Mouse (Mus musculus) layer of hippocampus, adult 8-10 months (tissue): ENCODE data around the gene Zfp598. TPM values are rescaled to one million over a fixed set of nuclear protein-coding genes. Genes with fewer than 3 reads are reported as not detected.
"Not testable (repeated sequence)": the region's sequence is repeated elsewhere in the genome, so short reads cannot be mapped to it uniquely, and the experiment has no call there.

Experiments
- DNase-seq, 2 experiments: peaks; one replicate each; pipeline ENCODE4 v3.0.0; 2022; ENCODE audit warnings: low spot score in 2 of 2
- total RNA-seq, 4 experiments: library from RNA; stranded (reverse); gene quantifications; 2 replicates each; pipeline ENCODE4 v1.2.4; 2022

Gene Zfp598
- total RNA-seq, 4 experiments from 2014 or later, result 36.8 to 41.6 (median 38.2) TPM

DNA sequence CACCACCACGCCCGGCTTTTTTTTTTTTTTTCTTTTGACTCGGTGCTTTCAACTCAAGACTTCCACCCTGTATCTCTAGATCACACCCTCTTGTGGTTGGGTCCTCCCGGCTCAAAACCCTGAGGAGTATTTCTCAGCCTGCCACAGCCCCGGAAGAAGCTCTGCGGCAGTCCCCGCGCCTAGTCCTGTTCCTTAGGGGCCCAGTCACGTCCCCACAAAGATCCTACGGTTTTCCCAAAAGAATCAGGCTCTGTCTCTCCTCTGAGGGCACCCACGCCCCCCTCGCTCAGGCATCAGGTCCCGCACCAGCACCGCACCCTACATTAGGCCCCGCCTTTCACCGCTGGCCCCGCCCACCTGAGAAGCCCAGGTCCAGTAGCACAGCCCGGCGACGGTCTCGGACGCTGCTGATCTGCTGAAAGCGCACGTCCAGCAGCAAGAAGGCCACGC, 17.7 kb downstream of the Zfp598 start:
- DNase-seq, result no peak

DNA sequence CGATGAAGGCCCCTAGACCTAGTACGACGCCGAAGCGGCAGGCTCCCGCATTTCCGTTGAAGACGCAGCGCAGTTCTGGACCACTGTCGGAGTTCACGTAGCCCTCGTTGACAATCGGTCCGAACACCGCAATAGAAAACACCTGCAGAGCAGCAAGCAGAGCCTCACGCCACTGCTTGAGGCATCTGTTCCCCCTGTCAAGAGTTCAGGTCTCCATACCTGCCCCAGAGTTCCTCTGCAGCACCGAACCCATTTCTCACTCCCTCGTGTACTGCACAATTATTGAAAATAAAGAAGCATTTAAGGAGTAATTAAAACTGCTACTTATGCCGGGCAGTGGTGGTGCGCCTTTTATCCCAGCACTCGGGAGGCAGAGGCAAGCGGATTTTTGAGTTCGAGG, 18.1 kb downstream of the Zfp598 start:
- DNase-seq, result no peak

DNA sequence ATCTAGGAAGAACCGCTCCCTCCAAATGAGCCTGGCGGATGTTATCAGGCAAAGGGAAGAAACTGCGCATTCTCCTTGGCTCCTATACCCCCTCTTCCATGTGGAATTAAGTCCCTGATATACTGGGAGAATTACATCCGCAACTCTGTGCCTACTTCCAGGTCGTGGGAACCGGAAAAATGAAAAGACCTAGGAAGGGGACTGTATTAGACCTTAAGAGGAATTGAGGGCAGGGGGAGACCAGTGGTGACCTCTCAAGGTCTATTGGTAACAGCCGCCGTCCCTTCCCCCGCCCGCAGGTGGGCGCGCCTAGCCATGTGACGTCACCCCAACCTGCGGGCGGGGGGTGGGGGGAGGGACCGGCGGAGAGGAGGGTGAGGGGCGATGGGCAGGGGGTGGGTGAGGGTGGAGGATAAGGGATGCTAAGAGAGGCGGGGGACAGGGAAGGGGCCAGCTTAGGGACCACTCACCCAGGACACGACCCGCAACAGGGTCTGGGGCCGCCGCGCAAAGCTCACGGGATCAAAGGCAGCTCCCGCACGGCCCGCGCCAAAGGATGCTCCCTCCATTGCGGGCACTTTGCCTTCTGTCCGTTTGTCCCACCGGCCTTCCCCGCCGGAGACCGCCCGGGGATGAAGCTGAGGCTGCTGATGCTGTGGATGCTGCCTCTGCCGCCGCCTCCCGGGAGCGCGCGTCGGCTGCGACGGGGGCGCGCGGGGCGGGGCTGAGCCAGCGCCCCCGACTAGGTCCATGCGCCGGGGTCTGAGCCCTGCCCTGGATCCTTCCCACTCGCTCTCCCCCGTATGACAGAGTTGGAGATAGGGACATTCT, 20.0 kb downstream of the Zfp598 start, which contains the start of gene Syngr3:
Gene Syngr3, minus strand, starts transcription at position 705 of the 831 bp plus-strand sequence.
- DNase-seq, result peak in 1 of 2 experiments; percentile 42

DNA sequence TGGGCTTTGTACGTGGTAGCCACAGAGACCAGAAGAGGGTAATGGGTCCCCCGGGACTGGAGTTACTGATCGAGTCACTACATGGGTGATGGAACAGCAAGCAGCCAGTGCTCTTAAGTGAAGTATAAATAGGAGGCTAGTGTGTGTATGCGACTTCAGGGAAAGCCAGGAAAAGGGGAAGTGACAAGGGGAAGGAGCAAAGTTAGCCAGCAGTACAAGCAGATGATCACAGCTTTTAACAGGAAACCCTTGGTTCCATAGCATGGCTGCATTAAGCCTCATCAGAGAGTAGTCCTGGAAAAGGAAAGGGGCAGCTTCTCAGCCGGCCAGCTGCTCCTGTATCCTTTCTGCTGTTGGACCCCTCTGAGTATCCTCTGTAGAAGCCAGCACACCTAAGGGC, 22.9 kb downstream of the Zfp598 start:
- no peak for DNase-seq

DNA sequence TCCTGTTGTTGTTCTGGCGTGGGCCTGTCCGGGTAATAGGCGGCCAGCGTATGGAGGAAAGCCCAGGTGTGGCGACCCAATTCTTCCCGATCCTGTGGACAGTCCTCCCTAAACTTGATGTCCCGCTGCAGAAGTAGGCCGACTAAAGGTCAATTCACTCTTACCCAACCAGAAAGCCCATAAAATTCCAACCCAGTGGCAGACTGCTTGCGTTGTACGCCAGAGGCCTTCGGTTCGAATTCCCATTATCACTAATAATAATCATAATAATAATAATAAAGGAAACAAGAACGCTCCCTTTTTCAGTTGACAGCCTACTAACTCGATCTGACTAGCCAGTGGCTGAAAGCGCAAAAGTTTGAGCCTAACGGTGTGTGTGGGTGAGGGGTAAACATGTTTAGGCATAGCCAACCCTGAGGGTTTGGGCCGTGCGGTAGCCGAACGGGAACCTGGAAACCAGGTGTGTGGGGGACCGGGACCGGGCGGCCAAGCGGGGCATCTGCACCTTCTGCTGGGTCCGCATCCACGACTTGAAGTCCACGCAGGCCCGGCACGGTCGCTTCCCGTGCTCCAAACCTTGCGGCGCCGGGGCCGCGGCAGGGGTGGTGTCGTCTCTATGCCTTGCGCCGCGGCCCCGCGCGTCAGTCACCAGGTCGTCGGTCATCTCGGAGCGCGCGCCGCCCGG, 26.0 kb downstream of the Zfp598 start:
- no peak for DNase-seq

DNA sequence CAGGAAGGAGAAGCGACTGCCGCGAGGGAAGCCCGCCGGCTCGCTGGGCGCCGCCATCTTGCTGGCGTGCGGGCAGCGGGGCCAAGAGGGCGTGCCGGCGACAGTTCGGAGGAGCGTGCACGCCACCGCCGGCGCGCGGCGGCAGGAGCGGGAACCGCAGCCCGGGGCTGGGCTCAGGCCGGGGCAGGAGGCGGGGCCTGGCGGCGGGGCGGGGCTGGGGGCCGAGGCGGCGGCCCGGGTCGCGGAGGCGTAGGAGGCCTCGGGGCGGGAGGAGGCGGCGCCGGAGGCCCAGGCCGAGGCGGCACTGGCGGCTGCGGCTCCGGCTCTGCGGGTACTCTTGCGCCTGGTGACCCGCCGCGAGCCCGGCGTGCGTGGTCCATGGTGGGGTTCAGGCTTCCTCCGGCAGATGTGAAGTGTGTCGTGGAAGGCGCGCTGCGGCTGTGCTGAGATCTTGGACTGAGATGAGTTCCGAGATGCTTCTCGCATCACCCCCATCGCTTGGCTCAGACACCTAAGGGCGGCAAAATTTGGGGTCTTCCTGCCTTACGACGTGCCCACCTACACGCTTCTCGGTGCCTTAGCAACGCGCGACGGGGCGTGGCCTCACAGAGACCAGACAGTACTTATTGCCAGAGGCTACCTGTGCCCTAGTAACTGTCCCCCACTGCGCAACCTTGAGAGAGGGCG, 26.7 kb downstream of the Zfp598 start, which contains the start of the genes Gfer and Noxo1:
Gene Gfer, minus strand, starts transcription at position 146 of the 687 bp plus-strand sequence.
Gene Noxo1, plus strand, starts transcription at position 224 of the 687 bp plus-strand sequence.
- peak; percentile 62 to 69 for DNase-seq

DNA sequence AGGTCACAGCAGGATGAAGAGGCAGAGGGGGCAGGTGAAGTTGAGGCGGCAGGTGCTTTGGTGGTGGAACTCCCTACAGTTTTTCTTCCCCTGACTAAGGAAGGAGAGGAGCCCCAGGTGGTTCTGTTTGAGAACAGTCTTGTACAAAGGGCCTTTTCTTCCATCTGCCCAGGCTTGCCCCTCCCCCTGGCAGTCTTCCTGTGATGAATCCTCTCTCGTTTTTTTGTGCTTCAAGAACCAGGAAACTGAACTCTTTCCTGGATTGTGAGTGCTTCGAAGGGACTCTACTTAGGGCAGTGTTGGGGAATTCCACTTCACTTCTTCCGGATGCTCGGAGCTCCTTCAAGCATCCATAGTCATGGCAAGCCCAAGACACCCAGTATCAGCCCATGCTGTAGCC, 28.5 kb downstream of the Zfp598 start:
- DNase-seq, result no peak

DNA sequence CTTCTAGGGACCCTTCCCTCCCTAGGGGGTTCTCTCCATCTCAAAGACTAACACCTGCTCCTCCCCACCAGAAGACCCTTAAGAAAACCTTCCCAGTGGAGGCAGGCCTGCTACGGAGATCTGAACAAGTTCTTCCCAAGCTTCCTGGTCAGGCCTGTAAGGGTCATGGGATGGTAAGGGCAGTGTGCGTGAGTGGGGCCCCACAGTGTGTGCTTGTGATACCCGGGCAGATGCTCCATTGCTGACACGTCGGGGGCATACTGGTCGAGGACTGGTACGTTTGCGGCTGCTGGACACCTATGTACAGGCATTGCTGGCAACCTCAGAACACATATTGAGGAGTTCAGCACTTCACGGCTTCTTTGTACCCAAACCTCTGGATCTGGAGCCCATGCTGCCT, 29.2 kb downstream of the Zfp598 start:
- no peak for DNase-seq

DNA sequence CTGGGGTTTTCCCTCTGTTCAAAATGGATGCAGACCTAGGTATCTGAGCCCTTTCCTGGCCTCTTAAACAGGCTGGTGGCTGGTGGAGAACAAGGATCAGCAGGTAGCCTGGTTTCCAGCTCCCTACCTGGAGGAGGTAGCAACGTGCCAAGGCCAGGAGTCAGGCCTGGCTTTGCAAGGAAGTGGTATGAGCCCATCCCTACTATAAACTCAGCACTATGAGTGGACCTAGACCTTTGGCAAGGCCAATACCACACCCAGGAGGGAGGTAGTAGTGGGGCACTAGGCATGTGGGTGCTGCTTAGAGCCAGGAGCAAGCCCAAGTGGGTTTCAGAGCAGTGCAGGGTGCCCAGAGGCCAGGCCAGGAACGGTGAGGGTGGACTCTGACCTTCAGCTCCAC, 30.0 kb downstream of the Zfp598 start:
- DNase-seq, result no peak

DNA sequence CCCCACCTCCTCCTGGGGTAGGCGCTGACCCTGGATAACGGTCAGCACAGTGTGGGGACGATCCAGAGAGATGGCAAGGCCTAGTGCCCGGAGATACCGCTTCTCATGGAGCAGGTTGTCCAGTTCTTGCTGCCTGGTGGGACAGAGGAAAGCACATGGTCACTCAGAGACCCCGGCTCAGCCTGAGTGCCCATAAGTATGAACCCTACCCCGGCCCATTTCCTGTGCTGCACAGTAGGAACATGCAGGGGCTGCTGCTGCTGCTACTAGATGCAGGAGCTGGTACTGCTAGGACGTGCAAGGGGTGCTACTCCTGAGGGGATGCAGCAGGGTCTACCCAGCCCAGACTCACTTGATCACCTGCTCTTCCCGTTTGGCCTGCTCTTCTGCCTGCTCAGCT, 31.8 kb downstream of the Zfp598 start:
- DNase-seq, result no peak

DNA sequence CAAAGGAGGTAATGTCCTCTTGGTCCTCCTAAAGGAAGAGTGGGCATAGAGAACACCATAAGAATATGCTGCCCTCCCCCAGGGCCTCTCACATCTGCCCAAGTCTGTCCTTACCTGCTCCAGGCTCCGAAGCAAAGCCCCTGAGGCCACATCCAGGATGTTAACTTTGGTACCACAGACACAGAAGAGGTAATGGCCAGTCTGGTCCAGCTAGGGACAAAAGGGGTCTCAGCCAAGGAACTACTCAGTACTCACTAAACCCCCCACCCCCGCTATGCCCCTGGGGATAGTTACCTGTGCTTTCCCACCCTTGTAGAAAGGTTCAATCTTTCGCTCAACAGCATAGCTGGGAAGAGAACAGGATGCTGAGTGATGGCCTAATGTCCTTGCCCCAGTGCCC, 36.3 kb downstream of the Zfp598 start:
- DNase-seq, result no peak

DNA sequence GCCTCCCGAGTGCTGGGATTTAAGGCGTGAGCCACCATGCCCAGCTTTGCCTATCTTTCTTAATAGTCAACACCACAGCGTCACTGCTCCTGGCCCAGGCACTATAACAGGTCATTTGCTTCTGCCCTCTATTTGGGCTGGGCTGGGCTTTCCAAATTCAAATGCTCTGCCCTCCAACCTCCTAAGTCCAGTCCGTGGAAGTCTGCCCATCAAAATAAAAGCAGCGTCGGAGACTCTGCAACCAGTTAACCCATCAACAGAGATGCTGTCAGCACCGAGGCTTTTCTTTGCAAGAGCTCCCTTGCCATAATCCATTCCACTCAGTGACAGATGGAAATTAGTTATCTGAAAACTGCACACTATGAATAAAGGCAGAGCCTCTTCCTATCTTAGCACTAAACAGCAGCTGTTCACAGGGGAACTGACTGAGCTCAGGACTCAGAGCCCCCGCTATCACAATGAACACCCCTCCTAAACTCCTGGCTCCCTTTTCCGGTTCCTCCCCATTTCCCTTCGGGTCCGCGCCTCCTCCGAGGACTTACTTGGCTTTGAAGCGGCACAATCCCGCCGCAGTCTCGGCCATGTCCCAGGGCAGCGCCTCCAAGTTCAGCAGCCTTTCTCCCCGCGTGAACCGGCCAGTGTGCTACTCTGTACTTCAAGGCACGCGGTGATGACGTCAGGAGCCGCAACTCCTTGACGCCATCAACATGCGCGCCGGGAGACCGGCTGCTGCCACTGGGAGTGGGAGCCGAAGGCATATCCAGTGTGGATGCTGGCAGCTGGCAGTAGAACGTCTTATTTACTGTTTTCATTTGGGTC, 37.7 kb downstream of the Zfp598 start, which contains the start of gene Tbl3:
Gene Tbl3, minus strand, starts transcription at position 679 of the 819 bp plus-strand sequence.
- peak; percentile 91 to 95 for DNase-seq

DNA sequence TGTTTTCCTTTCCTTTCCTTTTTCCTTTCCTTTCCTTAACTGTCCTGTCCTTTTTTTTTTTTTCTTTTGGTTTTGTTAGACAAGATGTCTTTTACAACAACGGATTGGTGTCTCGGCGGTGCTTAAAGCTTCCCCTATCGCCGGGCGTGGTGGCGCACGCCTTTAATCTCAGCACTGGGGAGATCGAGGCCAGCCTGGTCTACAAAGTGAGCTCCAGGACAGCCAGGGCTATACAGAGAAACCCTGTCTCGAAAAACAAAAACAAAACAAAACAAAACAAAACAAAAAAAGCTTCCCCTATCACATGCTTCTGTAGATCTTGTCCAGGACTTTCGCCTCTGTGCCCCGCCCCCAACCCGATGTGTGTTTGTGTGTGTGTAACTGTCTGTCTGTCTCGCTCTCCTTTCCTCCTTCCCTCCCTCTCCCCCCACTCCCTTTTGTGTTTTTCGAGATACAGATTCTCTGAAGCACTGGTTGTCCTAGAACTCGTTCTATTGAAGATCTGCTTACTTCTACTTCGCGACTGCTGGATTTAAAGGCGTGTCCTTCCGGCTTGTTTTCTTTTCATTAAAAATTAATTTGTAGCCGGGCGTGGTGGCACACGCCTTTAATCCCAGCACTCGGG, 38.4 kb downstream of the Zfp598 start:
- no peak for DNase-seq

DNA sequence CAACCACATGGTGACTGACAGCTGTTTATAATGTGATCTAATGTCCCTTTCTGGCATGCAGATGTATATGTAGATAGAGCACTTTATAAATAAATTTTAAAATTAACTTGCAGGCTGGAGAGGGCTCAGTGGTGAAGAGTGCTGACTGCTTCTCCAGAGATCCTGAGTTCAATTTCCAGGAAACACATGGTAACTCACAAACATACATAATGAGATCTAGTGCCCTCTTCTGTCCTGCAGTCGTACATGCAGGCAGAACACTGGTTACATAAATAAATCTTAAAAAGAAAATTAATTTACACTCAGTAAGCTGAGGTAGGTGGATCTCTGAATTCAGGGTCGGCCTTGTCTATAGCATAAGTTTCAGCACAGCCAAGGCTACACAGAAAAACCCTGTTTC, 39.2 kb downstream of the Zfp598 start:
- no peak for DNase-seq

DNA sequence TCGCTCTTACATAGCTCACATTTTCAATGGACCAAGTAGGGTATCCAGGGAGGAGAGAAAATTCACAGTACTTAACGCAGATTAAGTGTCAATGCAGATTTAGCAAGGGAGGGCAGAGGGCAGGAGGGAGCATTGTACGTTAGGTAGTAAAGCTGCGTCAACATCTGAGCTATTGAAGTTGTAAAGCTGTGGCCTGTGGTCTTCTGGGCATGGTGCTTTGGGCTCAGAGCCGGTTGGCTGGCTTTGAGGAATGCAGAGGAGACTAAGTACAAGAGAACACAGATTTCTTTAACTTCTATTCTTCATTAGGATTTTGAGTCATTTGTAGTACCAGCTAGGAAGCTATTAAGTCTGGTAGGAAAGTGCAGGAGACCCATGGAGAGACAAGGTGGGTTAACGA, 46.1 kb downstream of the Zfp598 start:
- no peak for DNase-seq

DNA sequence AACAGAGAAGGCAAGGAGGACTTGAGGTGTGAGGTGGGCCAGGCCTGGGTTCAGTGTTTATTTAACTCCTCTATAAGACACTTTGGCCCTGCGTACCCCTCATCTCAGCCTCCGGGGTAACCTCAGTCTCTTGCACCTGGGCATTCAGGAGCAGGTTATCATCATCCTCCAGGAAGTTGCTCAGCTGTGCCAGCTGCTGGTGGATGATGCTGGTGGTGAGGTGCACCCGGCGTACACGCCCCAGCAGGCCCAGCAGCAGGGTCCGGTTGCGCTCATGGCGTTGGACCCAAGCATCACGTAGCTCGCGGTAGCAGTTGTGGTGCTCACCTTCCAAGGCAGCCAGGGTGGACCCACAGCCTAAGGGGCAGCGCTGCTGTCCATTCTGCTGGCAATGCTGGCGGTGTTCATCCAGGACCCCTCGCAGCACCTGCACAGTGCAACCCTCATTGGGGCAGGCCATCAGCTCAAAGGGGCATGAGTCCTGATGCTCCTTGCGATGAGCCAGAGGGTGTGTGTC, 46.7 kb downstream of the Zfp598 start:
- peak in 1 of 2 experiments; percentile 7 for DNase-seq

DNA sequence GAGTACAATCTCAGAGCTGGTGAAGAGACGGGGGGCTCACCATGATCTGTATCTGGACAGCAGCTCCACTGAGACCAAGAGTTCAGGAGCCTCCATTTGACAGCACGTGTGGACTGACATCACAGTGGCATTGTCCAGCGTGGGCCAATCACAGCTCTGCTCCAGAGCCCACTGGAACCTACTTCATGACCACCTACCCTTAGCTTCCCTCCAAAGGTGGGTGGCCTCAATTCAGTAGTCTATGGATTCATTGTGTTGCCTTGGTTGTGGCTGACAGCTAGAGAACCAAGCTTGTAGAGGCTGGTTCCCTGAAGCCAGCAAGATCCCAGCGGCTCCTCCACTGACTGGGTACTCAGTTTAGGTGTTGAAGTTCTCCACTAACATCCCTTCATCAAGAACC, 48.5 kb downstream of the Zfp598 start, which contains the start of the genes Rnf151 and Rps2:
Gene Rnf151, minus strand, starts transcription at position 121 of the 400 bp plus-strand sequence.
Gene Rps2, plus strand, starts transcription at position 174 of the 400 bp plus-strand sequence.
- peak in 1 of 2 experiments; percentile 9 for DNase-seq

DNA sequence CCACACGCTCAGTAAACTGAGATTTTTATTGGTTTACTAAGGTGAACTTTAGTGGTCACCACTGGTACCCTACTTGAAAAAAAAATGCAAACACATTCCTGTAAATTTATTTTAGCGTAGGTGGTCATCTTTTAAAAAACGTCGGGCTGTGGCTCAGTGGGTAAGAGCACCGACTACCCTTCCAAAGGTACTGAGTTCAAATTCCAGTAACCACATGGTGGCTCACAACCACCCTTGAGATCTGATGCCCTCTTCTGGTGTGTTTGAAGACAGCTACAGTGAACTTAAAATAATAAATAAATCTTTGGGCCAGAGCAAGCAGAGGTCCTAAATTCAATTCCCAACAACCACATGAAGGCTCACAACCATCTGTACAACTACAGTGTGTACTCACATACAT, 49.5 kb downstream of the Zfp598 start:
- not testable (repeated sequence) for DNase-seq

DNA sequence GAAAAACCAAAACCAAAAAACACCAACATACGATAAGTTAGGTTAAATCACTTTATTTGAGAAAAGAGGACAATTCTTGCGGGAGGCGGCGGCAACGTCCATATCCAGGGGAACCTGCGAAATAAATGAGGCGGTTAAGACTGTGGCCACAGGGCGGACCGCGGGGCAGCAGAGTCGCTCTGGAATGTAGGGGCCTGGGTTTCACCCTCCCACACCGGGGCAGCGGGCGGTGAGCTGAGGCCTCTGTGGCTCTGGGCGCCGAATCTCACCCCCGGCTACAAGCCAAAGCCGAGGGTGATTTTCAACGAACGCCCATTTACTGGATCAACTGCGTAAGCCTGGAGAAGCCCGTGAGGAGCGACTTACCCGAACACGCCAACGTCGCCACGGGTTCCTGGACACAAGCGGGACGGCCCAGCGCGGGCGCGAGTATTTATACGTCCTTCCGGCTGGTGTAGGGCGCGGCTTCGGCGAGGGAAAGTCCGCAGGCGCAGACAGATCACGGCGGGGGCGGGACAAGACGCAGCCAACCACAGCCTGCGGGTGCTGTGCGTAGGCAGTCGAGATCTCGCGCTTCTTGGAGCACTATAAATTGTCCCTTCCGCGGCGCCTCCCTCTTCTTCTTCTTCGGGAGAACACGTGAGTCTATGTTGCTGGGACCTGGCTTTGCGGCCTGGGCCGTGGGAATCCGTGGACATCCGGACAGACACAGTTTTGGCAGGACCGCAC, 50.2 kb downstream of the Zfp598 start:
- peak; percentile 98 to 99 for DNase-seq
